Mouse (Mus musculus) forebrain, embryonic 16.5 days (tissue): Measurements from ENCODE around the gene B4galt1. TPM values are rescaled to one million over a fixed set of nuclear protein-coding genes. Genes with fewer than 3 reads are reported as not detected.

Source experiments
- ATAC-seq: fragments of 200-750 bp; cut with Nextera tagmentation; 2 replicates; pipeline ENCODE4 v1.8.0; 2017; ENCODE audit warnings: mild to moderate bottlenecking, moderate library complexity
- H3K27ac ChIP-seq: fragments of 300-500 bp; sonication (generic); 2 replicates; pipeline ENCODE4 v1.5.1; 2014; ENCODE audit warnings: low read length, control low read depth
- H3K27me3 ChIP-seq: fragments of 300-500 bp; sonication (generic); replicated peaks from 2 replicates; pipeline ENCODE4 v1.6.1; 2014; ENCODE audit warnings: low read length; ENCODE audit not compliant: control insufficient read depth, insufficient read depth
- H3K36me3 ChIP-seq: fragments of 300-500 bp; sonication (generic); 2 replicates; pipeline ENCODE4 v1.6.1; 2014; ENCODE audit not compliant: control insufficient read depth, insufficient read depth
- H3K4me1 ChIP-seq: fragments of 300-500 bp; sonication (generic); replicated peaks from 2 replicates; pipeline ENCODE4 v1.6.1; 2014; ENCODE audit warnings: low read length; ENCODE audit not compliant: control insufficient read depth, insufficient read depth
- H3K4me2 ChIP-seq: fragments of 300-500 bp; sonication (generic); 2 replicates; pipeline ENCODE4 v1.6.1; 2014; ENCODE audit warnings: mild to moderate bottlenecking, low read length, control low read depth
- H3K4me3 ChIP-seq: fragments of 300-500 bp; sonication (generic); replicated peaks from 2 replicates; pipeline ENCODE4 v1.5.1; 2014; ENCODE audit warnings: mild to moderate bottlenecking, low read length, control low read depth
- H3K9ac ChIP-seq: fragments of 300-500 bp; sonication (generic); replicated peaks from 2 replicates; pipeline ENCODE4 v1.6.1; 2014; ENCODE audit warnings: low read depth, low read length, control low read depth
- H3K9me3 ChIP-seq: fragments of 300-500 bp; sonication (generic); 2 replicates; pipeline ENCODE4 v1.6.1; 2016; ENCODE audit warnings: low read length; ENCODE audit not compliant: control insufficient read depth
- WGBS: fragments of 180-500 bp; shearing (Covaris S2); extraction: QIAGEN DNeasy Blood & Tissue Kit; methylation state at CpG from one replicate; pipeline ENCODE4 v1.1.7; 2014; 5-methylcytosine and 5-hydroxymethylcytosine counted together
- polyA plus RNA-seq: library from polyadenylated mRNA; unstranded; fragments of >200 nt; fragmentation: Nextera tagmentation; extraction: Ambion mirVana; gene quantifications from 2 replicates; pipeline ENCODE4 v1.2.1, GENCODE M21; 2015

The B4galt1 gene
- polyA plus RNA-seq, 1 experiment from 2014 or later = 6.9 TPM

DNA sequence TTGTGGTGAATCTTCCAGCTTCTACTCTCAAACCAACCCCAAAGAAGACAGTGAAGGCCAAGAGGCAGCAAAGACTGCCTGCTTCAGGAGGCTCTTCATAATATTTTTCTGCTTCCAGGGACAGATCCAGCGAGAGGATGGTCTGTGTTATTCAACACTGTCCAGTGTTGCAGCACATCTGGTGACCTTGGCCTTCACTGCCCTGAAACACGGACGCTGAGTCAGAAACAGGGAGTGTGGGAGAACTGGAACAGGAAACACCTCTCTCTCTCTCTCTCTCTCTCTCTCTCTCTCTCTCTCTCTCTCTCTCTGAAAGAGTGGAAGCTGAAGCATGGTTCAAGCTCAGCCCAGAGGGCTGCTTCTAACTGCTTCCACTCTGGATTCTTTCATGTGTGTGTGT, 35.4 kb upstream of the B4galt1 start:
- ATAC-seq = no peak
- no peak overlapping the region for H3K9ac ChIP-seq
- H3K4me3 ChIP-seq = no peak overlapping the region
- H3K9me3 ChIP-seq = no peaks in the 10 kb centered on the region
- H3K27me3 ChIP-seq = no peaks in the 10 kb centered on the region
- H3K36me3 ChIP-seq = no peaks in the 10 kb centered on the region
- no peaks in the 10 kb centered on the region for H3K4me1 ChIP-seq
- H3K27ac ChIP-seq = no peak overlapping the region
- WGBS = 68% methylated on average over 3 of the region's 3 CpGs
- H3K4me2 ChIP-seq = no peak overlapping the region

DNA sequence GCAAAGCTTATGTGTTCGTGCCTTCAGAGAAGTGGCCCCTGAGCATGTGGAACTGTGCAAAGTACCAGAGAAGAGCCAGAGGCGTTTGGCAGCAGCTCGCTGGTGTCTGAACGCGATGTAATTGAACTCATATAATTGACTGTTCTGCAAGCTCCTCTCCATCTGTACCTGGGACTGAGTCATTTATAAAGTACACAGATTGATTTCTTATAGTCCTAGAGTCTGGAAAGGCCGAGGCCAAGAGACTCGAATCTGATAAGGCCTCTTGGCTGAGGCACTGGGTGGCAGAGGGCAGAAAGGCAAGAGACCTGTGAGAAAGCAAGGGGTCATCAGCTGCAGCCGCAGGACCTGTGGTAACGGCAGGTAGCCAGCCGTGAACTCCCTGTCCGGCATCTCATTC, 35.0 kb upstream of the B4galt1 start:
- no peak overlapping the region for H3K4me2 ChIP-seq
- no peak overlapping the region for H3K4me3 ChIP-seq
- H3K9me3 ChIP-seq = no peaks in the 10 kb centered on the region
- H3K36me3 ChIP-seq = no peaks in the 10 kb centered on the region
- H3K27ac ChIP-seq = no peak overlapping the region
- ATAC-seq = no peak
- no peak overlapping the region for H3K9ac ChIP-seq
- no peaks in the 10 kb centered on the region for H3K27me3 ChIP-seq
- no peaks in the 10 kb centered on the region for H3K4me1 ChIP-seq
- WGBS = 84% methylated on average over 11 of the region's 11 CpGs

DNA sequence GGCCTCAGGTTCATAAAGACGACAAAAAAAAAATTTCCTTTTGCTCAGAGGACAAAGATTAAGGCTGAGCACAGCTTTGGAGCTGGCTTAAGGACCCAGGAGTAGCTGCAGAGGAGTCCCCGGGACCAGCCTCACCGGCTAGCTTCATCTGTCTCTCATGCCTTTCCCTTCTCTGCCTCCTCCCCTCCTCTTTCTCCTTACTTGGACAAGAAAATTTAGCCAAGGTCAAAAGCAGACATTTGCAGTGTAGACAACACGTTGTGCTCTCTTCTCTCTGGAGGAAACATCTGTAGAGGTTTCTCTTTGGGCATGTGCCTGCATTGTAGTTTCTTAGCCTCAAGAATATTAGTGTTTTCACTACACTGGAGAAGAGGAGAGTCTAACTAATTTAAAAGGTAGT, 32.1 kb upstream of the B4galt1 start:
- Histone ChIP-seq H3K36me3 (no peaks in the 10 kb centered on the region), H3K27ac (no peak overlapping the region), H3K4me2 (no peak overlapping the region), H3K9me3 (no peaks in the 10 kb centered on the region), H3K4me3 (no peak overlapping the region), H3K4me1 (no peaks in the 10 kb centered on the region), H3K27me3 (no peaks in the 10 kb centered on the region), H3K9ac (no peak overlapping the region)
- no peak for ATAC-seq
- WGBS = 80% methylated on average over 4 of the region's 4 CpGs

DNA sequence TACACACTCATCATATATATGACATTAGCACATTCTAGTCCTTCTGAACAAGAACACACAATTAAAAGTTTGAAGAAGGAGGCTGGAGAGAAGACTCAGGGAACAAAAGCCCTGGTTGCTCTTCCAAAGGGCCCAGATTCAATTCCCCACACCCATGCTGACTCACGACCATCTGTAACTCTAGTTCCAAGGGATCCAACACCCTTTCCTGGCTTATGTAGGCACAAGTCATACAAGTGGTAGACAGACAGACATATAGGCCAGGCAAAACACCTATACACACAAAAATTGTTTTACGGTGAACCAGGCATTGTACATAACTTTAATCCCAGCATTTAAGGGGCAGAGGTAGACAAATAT, 31.3 kb upstream of the B4galt1 start:
- no peak overlapping the region for H3K27ac ChIP-seq
- no peaks in the 10 kb centered on the region for H3K36me3 ChIP-seq
- no peak overlapping the region for H3K4me3 ChIP-seq
- H3K27me3 ChIP-seq = no peaks in the 10 kb centered on the region
- no peak for ATAC-seq
- no peaks in the 10 kb centered on the region for H3K4me1 ChIP-seq
- H3K9me3 ChIP-seq = no peaks in the 10 kb centered on the region
- 73% methylated on average over 2 of the region's 2 CpGs for WGBS
- no peak overlapping the region for H3K4me2 ChIP-seq
- no peak overlapping the region for H3K9ac ChIP-seq

DNA sequence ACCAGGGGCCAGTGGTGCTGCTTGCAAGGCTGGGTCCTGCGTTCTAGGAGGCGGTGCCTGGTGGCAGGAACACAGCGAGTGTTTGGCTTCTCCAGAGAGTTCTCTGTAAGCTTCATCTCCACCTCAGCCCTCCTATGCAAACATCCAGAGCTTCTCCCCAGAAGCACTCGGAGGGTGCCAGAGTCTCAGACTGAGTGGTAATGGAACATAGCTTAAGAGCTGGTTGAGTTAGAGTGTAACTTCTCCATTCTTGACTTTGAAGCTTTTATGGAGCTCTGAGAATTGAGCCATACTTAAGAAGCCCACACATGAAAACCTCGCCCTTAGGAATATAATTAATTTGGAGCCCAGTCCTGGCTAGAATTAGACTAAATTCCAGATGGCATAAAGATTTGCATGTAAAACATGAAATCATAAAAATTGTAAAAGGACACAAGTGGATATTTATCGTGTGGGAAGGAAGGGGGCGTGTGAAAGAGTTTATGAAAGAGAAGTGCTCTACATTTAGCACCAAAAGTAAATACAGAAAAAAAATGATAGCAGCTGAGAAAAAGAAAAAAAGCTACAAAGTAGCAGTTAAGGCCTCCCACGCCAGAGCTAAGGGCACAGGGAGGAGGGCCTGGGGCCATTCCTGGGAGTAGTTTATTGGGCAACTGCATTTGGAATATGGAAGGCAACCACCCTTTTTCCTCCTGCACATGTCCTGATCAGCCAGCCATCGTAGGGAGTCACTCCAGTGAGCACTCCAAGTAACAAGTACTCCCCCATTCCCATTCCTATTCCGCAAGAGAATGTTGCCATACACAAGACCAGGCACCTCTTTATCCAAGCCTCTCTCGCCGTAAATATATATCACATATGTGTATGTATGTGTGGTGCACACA, 30.7 kb upstream of the B4galt1 start:
- WGBS = 85% methylated on average over 12 of the region's 12 CpGs
- H3K9ac ChIP-seq = no peak overlapping the region

DNA sequence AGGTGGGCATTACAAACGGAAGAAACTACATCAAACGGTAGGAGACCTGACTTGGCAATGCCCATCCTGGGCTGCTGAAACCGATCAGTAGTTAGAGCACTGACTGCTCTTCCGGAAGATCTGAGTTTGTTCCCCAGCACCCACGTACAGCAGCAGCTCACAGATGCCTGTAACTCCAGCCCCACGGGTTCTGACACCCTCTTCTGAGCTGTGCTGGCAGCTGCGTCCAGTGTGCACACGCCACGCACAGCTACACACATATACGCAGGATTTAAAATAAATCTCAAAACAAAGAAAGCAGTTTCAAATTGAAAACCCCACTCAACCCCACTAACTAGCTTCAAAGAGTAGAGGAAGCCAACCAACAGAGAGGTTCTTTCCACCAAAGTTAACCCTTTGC, 29.4 kb upstream of the B4galt1 start:
- Histone ChIP-seq H3K9ac (no peak overlapping the region), H3K9me3 (no peaks in the 10 kb centered on the region), H3K4me3 (no peak overlapping the region), H3K36me3 (no peaks in the 10 kb centered on the region), H3K27ac (no peak overlapping the region), H3K27me3 (no peaks in the 10 kb centered on the region), H3K4me1 (no peaks in the 10 kb centered on the region), H3K4me2 (no peak overlapping the region)
- ATAC-seq = no peak
- 84% methylated on average over 10 of the region's 10 CpGs for WGBS

More for the DNA sequence above, 30.7 kb upstream of the B4galt1 start:
- H3K9me3 ChIP-seq = no peaks in the 10 kb centered on the region
- no peak overlapping the region for H3K27ac ChIP-seq
- ATAC-seq = no peak
- no peaks in the 10 kb centered on the region for H3K27me3 ChIP-seq
- no peaks in the 10 kb centered on the region for H3K4me1 ChIP-seq
- H3K4me3 ChIP-seq = no peak overlapping the region
- H3K4me2 ChIP-seq = no peak overlapping the region
- no peaks in the 10 kb centered on the region for H3K36me3 ChIP-seq

DNA sequence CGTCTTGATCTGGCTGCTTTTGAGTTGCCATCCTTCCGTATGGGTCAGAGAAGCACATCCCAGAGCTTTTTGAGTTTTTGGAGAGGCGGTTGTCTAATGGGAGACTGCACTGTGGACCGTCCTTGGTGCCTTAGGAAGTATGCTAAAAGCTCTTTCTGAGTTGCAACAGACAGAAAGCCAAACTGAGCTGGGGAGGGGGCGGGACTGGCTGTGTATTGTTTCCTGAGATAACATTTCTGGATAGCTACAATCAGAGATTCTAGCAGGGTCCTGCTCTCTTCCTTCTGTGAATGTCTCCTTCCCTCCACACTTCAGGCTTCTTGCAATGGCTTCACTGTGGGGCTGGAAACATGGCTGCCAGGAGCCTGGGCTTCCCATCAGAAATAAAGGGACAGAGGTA, 23.7 kb upstream of the B4galt1 start:
- WGBS = 83% methylated on average over 5 of the region's 5 CpGs
- no peak overlapping the region for H3K4me2 ChIP-seq
- H3K36me3 ChIP-seq = no peaks in the 10 kb centered on the region
- peaks cover 21% of the 10 kb centered on the region for H3K4me1 ChIP-seq
- H3K4me3 ChIP-seq = no peak overlapping the region
- no peak for ATAC-seq
- H3K9ac ChIP-seq = no peak overlapping the region
- no peak overlapping the region for H3K27ac ChIP-seq
- H3K27me3 ChIP-seq = no peaks in the 10 kb centered on the region
- H3K9me3 ChIP-seq = no peaks in the 10 kb centered on the region

DNA sequence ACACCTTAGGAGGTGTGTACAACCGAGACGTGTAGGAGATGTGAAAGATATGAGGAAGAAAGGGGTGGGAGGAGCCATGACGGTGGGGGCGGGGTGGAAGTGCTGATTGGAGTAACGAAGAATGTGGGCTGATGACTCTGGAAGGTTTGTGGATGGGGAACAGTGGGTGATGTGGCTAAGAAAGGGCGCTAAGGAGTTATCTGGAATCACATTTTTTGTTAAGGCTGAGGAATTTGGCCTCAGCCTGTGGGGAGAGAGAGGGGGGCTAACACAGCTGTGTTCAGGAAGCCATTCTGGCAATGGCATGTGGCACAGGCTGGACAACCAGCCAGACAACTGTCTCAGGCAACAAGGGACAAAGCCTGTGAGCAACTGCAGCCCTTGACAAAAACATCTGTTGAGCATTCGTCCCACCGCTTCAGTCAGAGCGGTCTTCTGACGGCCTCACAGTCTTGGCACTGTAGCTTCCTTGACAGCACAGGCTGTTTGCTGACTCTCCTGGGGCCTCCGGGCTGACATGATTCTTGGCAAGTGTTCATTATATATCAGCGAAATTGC, 23.1 kb upstream of the B4galt1 start:
- H3K27ac ChIP-seq = no peak overlapping the region
- no peak overlapping the region for H3K9ac ChIP-seq
- H3K9me3 ChIP-seq = no peaks in the 10 kb centered on the region
- peaks cover 21% of the 10 kb centered on the region for H3K4me1 ChIP-seq
- WGBS = 38% methylated on average over 12 of the region's 12 CpGs
- H3K36me3 ChIP-seq = no peaks in the 10 kb centered on the region
- no peak overlapping the region for H3K4me2 ChIP-seq
- H3K27me3 ChIP-seq = no peaks in the 10 kb centered on the region
- ATAC-seq = peak; percentile 44
- H3K4me3 ChIP-seq = no peak overlapping the region

DNA sequence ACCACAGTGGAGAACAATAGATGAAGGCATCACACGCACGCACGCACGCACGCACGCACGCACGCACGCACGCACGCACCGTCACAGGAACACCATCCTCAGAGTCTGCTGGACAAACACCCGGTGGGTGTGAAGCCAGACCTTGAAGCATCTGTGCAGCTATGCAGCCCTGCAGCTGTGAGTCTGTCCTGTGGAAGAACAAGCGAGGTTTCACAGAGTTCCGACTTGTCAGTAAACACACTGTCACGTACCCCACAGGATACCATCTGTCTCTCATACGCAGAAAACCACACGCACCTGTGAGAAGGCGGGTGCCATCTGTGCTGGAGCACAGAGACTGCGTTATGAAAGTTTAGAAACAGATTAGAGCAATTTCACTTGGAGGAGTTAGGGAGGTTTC, 22.0 kb upstream of the B4galt1 start:
- Histone ChIP-seq H3K4me1 (peaks cover 21% of the 10 kb centered on the region), H3K4me2 (no peak overlapping the region), H3K9me3 (no peaks in the 10 kb centered on the region), H3K27ac (0 out of 2 replicates have a peak overlapping the region, but pooled peaks have one; percentile 18), H3K9ac (no peak overlapping the region), H3K36me3 (no peaks in the 10 kb centered on the region), H3K4me3 (no peak overlapping the region), H3K27me3 (no peaks in the 10 kb centered on the region)
- ATAC-seq = peak; percentile 59; the same call in 1 of the 2 replicates
- 66% methylated on average over 20 of the region's 20 CpGs for WGBS
